ENCODE assay signal across 22 mouse cellular contexts in the genomic region with DNA sequence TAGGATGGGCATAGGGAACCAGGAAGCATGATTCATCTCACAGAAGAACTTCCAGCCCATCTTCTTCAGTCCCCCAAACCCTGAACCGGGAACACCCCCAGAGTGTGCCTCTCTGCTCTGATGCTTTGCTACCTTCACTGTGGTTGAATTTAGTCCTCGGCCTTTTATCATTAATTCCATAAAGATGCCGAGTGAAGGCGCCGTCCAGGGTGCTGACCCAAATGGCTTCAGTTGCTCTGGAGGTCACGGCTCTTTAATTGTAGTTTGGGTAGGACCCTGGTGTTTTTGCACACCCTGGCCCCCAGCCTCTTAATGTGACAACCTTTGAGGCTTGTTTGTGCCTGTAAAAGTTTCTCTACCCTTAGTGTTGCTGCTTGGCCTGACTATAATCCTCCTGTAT.
A peak's percentile ranks its signal among the peaks of the same experiment; 100 is the strongest.
DNase-seq lines count a peak whose midpoint lies in the region; ATAC-seq lines count a peak whose summit lies in the region.
"Had no signal": no experiment of that assay in that cellular context is flagged by ENCODE, and none has a peak within 500 bp of the region (broad histone marks: within the 10 kb centered on the region; RNA-seq: fewer than 3 reads in every experiment).

No protein-coding gene starts in this region.

- H3K27ac ChIP-seq in heart, embryonic 11.5 days (ENCODE audit: low read depth, low read length) = no peak overlapping the region
- H3K27ac ChIP-seq: embryonic facial prominence, embryonic 15.5 days; forebrain, embryonic 10.5 days; heart, embryonic 10.5 days; heart, embryonic 15.5 days; hindbrain, embryonic 12.5 days; hindbrain, postnatal 0 days had no signal

- no peak overlapping the region for H3K4me2 ChIP-seq in heart, embryonic 11.5 days
- H3K4me2 ChIP-seq: embryonic facial prominence, embryonic 15.5 days; heart, embryonic 15.5 days; hindbrain, embryonic 12.5 days had no signal

- WGBS in heart, embryonic 11.5 days (ENCODE audit: insufficient replicate concordance) = 64% methylated on average over 6 of the region's 6 CpGs

- intact Hi-C loops in heart, postnatal 10 days (cut with DNase I) = no loop called here

- H3K4me3 ChIP-seq in heart, embryonic 11.5 days (ENCODE audit: low read depth, low read length) = no peak overlapping the region
- H3K4me3 ChIP-seq: embryonic facial prominence, embryonic 15.5 days; erythroblast, embryonic 14.5 days; forebrain, embryonic 10.5 days; heart, embryonic 10.5 days; heart, embryonic 15.5 days; hindbrain, embryonic 12.5 days had no signal

- H3K9ac ChIP-seq in heart, embryonic 11.5 days (ENCODE audit: low read depth, low read length) = no peak overlapping the region
- H3K9ac ChIP-seq: embryonic facial prominence, embryonic 15.5 days; heart, embryonic 15.5 days; hindbrain, embryonic 12.5 days had no signal

- no peaks in the 10 kb centered on the region for H3K36me3 ChIP-seq in heart, embryonic 11.5 days (ENCODE audit: control insufficient read depth, insufficient read depth, low read length)
- H3K36me3 ChIP-seq: embryonic facial prominence, embryonic 15.5 days; forebrain, embryonic 10.5 days; heart, embryonic 10.5 days; heart, embryonic 15.5 days; hindbrain, embryonic 12.5 days had no signal

- no peak for ATAC-seq in heart, embryonic 11.5 days (replicated peaks; ENCODE audit: insufficient number of reproducible peaks, low FRiP score, low TSS enrichment)
- ATAC-seq in megakaryocyte, adult 5-6 weeks (ENCODE audit: poor library complexity, severe bottlenecking) = no peak
- ATAC-seq: forebrain, embryonic 14.5 days; hindbrain, postnatal 0 days had no signal

- H3K4me1 ChIP-seq in heart, embryonic 11.5 days (ENCODE audit: control insufficient read depth, insufficient read depth, low read length) = no peaks in the 10 kb centered on the region
- H3K4me1 ChIP-seq: embryonic facial prominence, embryonic 15.5 days; forebrain, embryonic 10.5 days; heart, embryonic 10.5 days; heart, embryonic 15.5 days; hindbrain, embryonic 12.5 days had no signal

- no peaks in the 10 kb centered on the region for H3K27me3 ChIP-seq in heart, embryonic 11.5 days (ENCODE audit: control insufficient read depth, insufficient read depth, low read length)
- H3K27me3 ChIP-seq: embryonic facial prominence, embryonic 15.5 days; heart, embryonic 15.5 days; hindbrain, embryonic 12.5 days had no signal

- peak; percentile 1 to 12 for DNase-seq in heart, postnatal 10 days
- DNase-seq in testis, postnatal 10 days (ENCODE audit: low spot score) = peak; percentile 54
- no peak for DNase-seq in testis, postnatal 14 days (ENCODE audit: low spot score)
- DNase-seq in R1 (ENCODE audit: low read depth, low spot score) = peak; percentile 45
- peak; percentile 27 for DNase-seq in mesoderm, embryonic 11.5 days (ENCODE audit: low read depth, low spot score)
- DNase-seq: cerebellum, adult 11 months; cerebellum, adult 8-10 months; cerebellum, postnatal 14 days; embryo, embryonic 11 days; gastrocnemius, postnatal 10 days; heart, adult 18-20 months; kidney, adult 11 months had no signal

- H3K9me3 ChIP-seq in heart, embryonic 11.5 days (replicated peaks; ENCODE audit: control insufficient read depth, low read length) = no peaks in the 10 kb centered on the region
- H3K9me3 ChIP-seq: embryonic facial prominence, embryonic 15.5 days; forebrain, embryonic 10.5 days; heart, embryonic 10.5 days; heart, embryonic 15.5 days; hindbrain, embryonic 12.5 days had no signal
